Mouse (Mus musculus) forebrain, embryonic 12.5 days (tissue): Measurements from ENCODE around the gene Zfp113. TPM values are rescaled to one million over a fixed set of nuclear protein-coding genes. Genes with fewer than 3 reads are reported as not detected.

ENCODE experiments used
- ATAC-seq: fragments of 200-750 bp; cut with Nextera tagmentation; 2 replicates; pipeline ENCODE4 v1.8.0; 2017; ENCODE audit warnings: moderate TSS enrichment; ENCODE audit not compliant: low FRiP score
- H3K27ac ChIP-seq: fragments of 300-500 bp; sonication (generic); 2 replicates; pipeline ENCODE4 v1.5.1; 2016; ENCODE audit warnings: mild to moderate bottlenecking
- H3K27me3 ChIP-seq: fragments of 300-500 bp; sonication (generic); 2 replicates; pipeline ENCODE4 v1.6.1; 2016; ENCODE audit warnings: mild to moderate bottlenecking
- H3K36me3 ChIP-seq: fragments of 300-500 bp; sonication (generic); replicated peaks from 2 replicates; pipeline ENCODE4 v1.6.1; 2016; ENCODE audit warnings: mild to moderate bottlenecking
- H3K4me1 ChIP-seq: fragments of 300-500 bp; sonication (generic); 2 replicates; pipeline ENCODE4 v1.6.1; 2016
- H3K4me2 ChIP-seq: fragments of 300-500 bp; sonication (generic); 2 replicates; pipeline ENCODE4 v1.6.1; 2016; ENCODE audit warnings: mild to moderate bottlenecking, moderate library complexity
- H3K4me3 ChIP-seq: fragments of 300-500 bp; sonication (generic); replicated peaks from 2 replicates; pipeline ENCODE4 v1.5.1; 2016; ENCODE audit warnings: mild to moderate bottlenecking
- H3K9ac ChIP-seq: fragments of 300-500 bp; sonication (generic); 2 replicates; pipeline ENCODE4 v1.6.1; 2016; ENCODE audit warnings: mild to moderate bottlenecking
- H3K9me3 ChIP-seq: fragments of 300-500 bp; sonication (generic); 2 replicates; pipeline ENCODE4 v1.6.1; 2016
- whole genome bisulfite sequencing: fragments of 180-500 bp; shearing (Covaris S2); methylation state at CpG from one replicate; pipeline ENCODE4 v1.1.7; 2016; 5-methylcytosine and 5-hydroxymethylcytosine counted together
- polyA plus RNA-seq: library from polyadenylated mRNA; unstranded; fragments of >200 nt; fragmentation: Nextera tagmentation; extraction: Ambion mirVana; gene quantifications from 2 replicates; pipeline ENCODE4 v1.2.1, GENCODE M21; 2016

Zfp113 gene
- 43.9 and 44.1 TPM in 2 replicates for polyA plus RNA-seq

DNA sequence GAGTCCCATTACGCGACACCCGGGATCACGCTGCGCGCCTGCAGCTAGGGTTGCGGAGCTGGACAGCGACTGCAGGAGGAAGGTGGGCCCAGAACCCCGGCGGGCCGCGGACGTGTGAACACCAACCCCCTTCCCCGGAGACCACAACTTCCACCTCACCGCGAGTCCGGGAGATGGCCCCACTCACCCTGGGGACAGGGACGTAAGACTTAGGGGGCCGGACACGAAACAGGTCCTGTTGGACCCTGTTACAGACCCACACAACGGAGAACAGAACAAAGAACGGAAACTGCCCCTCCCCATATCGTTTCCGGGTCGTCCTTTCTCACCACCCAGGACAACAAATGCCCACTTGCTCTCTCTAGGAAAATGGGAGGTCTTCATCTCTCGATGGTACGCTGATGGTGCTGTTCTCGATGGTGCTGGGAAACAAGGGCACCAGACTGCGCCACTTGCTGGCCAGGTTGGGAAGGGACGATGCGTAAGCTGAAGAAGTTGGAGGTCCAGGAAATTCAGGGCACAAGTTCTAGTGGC lies at the start of gene Zfp113:
Zfp113 (minus strand) TSS at position 302 of the 534 bp plus-strand sequence.
- H3K4me1 ChIP-seq: peaks cover 14% of the 10 kb centered on the region
- ATAC-seq: peak; percentile 97
- peak within 1 kb of the TSS; percentile 77 for H3K4me2 ChIP-seq
- H3K4me3 ChIP-seq: peak within 1 kb of the TSS; percentile 82
- no peaks in the 10 kb centered on the region for H3K27me3 ChIP-seq
- H3K36me3 ChIP-seq: peaks cover 26% of the 10 kb centered on the region
- under 1% methylated on average over 31 of the region's 31 CpGs for WGBS
- H3K9ac ChIP-seq: peak within 1 kb of the TSS; percentile 93
- no peaks in the 10 kb centered on the region for H3K9me3 ChIP-seq
- H3K27ac ChIP-seq: peak within 1 kb of the TSS; percentile 96

DNA sequence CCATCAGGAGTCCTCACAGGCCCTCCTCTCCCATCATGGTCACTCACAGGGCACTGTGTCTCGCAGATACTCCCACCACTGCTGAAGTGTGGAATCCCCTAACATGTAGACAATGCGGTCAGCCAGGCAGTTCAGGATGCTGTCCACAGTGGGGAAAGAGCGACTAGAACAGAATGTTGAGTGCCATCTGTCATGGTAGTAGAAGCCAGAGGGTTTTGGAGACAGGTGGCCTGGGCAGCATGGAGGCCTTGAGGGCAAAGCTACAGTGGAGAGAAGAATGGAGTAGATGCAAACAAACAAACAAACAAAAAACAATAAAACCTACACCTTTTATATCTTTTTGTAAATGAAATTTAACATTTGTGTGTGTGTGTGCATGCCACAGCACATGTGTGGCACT lies 46.5 kb upstream of the Zfp113 start:
- Histone ChIP-seq H3K9ac (no peak overlapping the region), H3K4me2 (no peak overlapping the region), H3K9me3 (peaks cover 11% of the 10 kb centered on the region; the same call in 1 of the 2 replicates), H3K27ac (no peak overlapping the region), H3K27me3 (no peaks in the 10 kb centered on the region), H3K36me3 (no peaks in the 10 kb centered on the region), H3K4me3 (no peak overlapping the region), H3K4me1 (no peaks in the 10 kb centered on the region)
- no peak for ATAC-seq
- WGBS: 72% methylated on average over 3 of the region's 3 CpGs

DNA sequence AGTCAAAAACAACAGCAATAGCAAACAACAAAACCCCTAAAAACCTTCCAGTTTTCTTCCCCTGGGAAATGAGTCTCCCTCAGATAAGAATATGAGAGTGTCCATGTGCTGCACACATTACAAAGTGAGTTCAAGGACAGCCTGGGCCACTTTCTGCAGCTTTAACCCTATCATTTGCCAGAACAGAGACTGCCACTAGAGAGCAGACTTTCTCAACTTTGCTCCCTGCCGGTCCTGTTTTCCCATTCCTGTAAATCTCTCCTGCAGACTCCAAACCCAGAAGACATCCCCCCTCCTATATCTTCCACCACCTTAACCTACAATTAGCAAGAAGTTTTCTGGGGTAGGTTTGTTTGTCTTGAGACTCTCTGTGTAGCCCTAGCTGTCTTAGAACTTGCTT lies 44.0 kb upstream of the Zfp113 start:
- Histone ChIP-seq H3K9ac (no peak overlapping the region), H3K36me3 (no peaks in the 10 kb centered on the region), H3K27ac (no peak overlapping the region), H3K4me1 (peaks cover 10% of the 10 kb centered on the region), H3K9me3 (0 out of 2 replicates have a peak, but pooled peaks cover 5% of the 10 kb centered on the region), H3K27me3 (no peaks in the 10 kb centered on the region), H3K4me2 (no peak overlapping the region), H3K4me3 (no peak overlapping the region)
- WGBS: 10% methylated on average over 1 of the region's 1 CpGs
- ATAC-seq: no peak

DNA sequence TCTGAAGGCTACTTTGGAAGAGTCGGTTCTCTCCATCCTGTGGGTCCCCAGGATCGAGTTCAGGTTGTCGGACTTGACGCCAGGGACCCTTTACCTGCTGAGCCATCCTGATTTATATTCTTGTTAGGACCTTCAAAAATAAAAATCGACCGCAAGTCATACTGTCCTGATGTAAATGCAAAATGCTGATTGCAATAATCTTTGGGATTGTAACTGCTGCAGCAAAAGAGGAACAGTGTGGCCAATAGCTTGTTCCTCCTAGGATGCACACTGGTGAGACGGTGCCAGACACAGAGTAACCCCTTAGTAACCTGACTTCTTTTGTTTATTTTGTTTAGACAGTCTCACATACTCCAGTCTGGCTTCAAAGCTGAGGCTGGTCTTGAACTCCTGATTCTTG lies 39.9 kb upstream of the Zfp113 start:
- H3K36me3 ChIP-seq: peaks cover 29% of the 10 kb centered on the region
- H3K27ac ChIP-seq: no peak overlapping the region
- peaks cover 10% of the 10 kb centered on the region for H3K4me1 ChIP-seq
- no peaks in the 10 kb centered on the region for H3K27me3 ChIP-seq
- H3K9me3 ChIP-seq: no peaks in the 10 kb centered on the region
- WGBS: 80% methylated on average over 7 of the region's 7 CpGs
- peak overlapping the region; percentile 84 for H3K4me2 ChIP-seq
- H3K4me3 ChIP-seq: peak overlapping the region; percentile 72; the same call in 1 of the 2 replicates
- ATAC-seq: no peak
- H3K9ac ChIP-seq: peak overlapping the region; percentile 90; the same call in 1 of the 2 replicates

GRCm38 (mm10) chr5:138194755-138195345 lies 39.3 kb upstream of the Zfp113 start:
- Histone ChIP-seq H3K9me3 (no peaks in the 10 kb centered on the region), H3K27me3 (no peaks in the 10 kb centered on the region), H3K36me3 (peaks cover 34% of the 10 kb centered on the region), H3K4me2 (peak overlapping the region; percentile 84), H3K4me1 (peaks cover 10% of the 10 kb centered on the region), H3K27ac (peak overlapping the region; percentile 84), H3K4me3 (peak overlapping the region; percentile 72), H3K9ac (peak overlapping the region; percentile 90)
- ATAC-seq: peak; percentile 49
- WGBS: 4% methylated on average over 29 of the region's 29 CpGs

DNA sequence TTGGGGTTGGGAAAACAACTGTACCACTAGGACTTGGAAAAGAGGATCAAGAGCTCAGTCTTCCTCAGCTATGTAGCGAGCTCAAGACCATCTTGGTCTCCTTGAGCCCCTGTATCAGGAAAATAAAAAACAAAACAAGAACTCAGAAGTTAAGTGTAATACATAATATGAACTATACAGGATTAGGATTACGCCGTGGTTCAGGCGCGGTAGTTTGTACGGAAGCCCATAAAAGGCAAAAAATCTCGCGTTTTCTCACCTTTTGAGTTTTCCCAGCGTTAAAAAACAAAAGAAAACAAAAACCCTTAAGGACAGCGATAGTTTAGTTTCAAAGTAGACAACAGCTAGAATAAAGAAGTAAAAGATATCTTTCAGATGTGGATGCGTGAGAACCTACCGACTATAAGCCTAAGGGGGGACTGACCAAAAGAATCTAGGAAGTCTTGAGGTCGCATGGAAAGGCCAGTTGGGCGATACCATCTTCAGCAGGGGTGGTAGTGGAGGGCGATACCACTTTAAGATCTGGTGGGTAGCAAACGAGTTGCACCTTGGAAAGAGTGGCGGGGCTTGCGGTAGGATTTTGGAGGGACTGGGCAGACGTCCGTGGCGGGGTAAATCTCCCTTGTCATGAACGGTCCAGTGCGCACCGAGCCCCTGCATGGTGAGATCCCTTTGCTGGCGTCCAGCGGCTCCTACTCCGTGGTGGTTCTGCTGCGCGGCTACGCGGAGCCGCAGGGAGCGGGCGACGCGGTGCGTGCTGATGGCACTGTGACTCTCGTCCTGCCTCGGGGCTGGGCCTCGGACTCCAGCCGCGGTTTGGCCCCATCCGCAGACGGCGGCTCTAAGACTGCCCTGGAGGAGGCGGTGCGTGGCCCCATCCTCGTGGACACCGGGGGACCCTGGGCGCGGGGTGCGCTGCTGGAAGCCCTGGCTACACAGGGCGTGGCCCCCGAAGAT lies 38.5 kb upstream of the Zfp113 start, which contains the start of gene Mblac1:
Mblac1 (plus strand) TSS at position 544 of the 957 bp plus-strand sequence.
- H3K4me3 ChIP-seq: peak within 1 kb of the TSS; percentile 72
- WGBS: 9% methylated on average over 54 of the region's 54 CpGs
- H3K4me2 ChIP-seq: peak within 1 kb of the TSS; percentile 84
- no peaks in the 10 kb centered on the region for H3K27me3 ChIP-seq
- peaks cover 10% of the 10 kb centered on the region for H3K4me1 ChIP-seq
- peak within 1 kb of the TSS; percentile 90 for H3K9ac ChIP-seq
- peak; percentile 87 for ATAC-seq
- peak within 1 kb of the TSS; percentile 84 for H3K27ac ChIP-seq
- H3K36me3 ChIP-seq: peaks cover 37% of the 10 kb centered on the region
- no peaks in the 10 kb centered on the region for H3K9me3 ChIP-seq

DNA sequence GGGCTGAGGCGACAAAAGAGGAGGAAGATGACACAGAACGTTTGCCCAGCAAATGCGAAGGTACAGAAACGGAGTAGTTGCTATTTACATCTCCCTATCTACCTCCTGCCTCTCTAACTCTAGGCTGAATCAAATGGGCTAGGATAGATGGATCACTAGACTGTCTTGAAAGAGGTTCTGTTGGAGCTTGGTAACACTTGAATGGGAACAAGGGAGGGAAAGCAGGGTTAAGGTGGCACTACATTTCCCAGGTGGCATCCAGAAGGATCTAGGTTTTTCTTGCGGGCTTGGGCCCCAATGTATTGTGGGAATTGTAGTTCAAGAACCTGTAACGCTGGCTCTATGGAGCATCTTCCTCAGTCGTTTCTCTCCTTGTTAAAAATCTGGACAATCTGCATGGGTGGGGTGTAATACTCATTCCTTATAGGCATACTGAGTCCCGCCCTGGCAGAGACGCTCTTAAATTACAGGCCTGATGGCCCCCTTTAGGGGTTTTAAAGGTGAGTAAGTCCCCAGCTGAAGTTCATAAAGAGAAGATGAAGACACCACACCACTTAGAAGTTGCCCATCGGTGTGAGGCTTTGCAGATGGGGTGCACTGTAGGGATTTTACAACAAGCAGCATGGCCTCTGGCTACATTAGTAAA lies 32.2 kb upstream of the Zfp113 start:
- Histone ChIP-seq H3K4me3 (peak overlapping the region; percentile 56), H3K4me1 (peaks cover 19% of the 10 kb centered on the region), H3K9ac (peak overlapping the region; percentile 66), H3K9me3 (no peaks in the 10 kb centered on the region), H3K4me2 (peak overlapping the region; percentile 80), H3K27ac (peak overlapping the region; percentile 43; the same call in 1 of the 2 replicates), H3K27me3 (no peaks in the 10 kb centered on the region), H3K36me3 (peaks cover 49% of the 10 kb centered on the region)
- peak; percentile 88 for ATAC-seq
- under 1% methylated on average over 10 of the region's 10 CpGs for WGBS

DNA sequence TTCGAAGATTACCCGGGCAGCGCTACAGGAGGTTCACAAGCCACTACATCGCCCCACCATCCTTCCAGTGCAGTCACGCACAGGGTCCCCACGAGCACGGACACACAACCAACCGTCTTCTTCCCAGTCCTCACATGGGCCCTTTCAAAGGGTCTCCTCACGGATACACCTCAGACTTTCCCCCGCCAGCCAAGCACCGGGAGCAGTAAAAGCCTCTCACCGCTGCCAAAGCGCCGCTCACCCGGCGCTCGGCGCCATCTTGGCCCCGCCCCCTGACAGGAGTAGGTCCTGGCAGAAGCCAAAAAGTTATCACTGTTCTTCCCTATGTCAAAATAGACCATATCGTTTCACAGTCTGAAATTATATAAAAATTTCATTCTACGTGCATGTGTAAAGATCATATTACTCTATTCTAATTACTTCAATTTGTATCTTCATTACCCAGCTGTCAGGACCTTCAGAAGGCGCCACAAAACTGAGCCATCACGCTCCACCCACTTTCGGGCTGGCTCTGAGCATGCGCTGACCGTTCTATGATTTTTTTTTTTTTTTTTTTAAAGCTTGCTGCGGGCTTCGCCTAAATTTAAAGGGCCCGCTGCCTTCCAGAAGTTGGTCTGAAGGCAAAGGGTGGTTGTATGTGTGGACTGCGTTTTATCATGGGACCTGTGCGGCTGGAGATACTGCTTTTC lies 31.6 kb upstream of the Zfp113 start, which contains the start of the genes Taf6 and Cnpy4:
Taf6 (minus strand) TSS at position 502 of the 689 bp plus-strand sequence.
Cnpy4 (plus strand) TSS at position 536 of the 689 bp plus-strand sequence.
- H3K9me3 ChIP-seq: no peaks in the 10 kb centered on the region
- peak; percentile 86 for ATAC-seq
- H3K4me3 ChIP-seq: peak within 1 kb of the TSS; percentile 56
- H3K36me3 ChIP-seq: peaks cover 49% of the 10 kb centered on the region
- H3K27me3 ChIP-seq: no peaks in the 10 kb centered on the region
- under 1% methylated on average over 31 of the region's 31 CpGs for WGBS
- H3K27ac ChIP-seq: peak within 1 kb of the TSS; percentile 47; the same call in 1 of the 2 replicates
- H3K4me2 ChIP-seq: peak within 1 kb of the TSS; percentile 80
- peaks cover 19% of the 10 kb centered on the region for H3K4me1 ChIP-seq
- H3K9ac ChIP-seq: peak within 1 kb of the TSS; percentile 67

GRCm38 (mm10) chr5:138173217-138173616 lies 17.7 kb upstream of the Zfp113 start:
- Histone ChIP-seq H3K27me3 (no peaks in the 10 kb centered on the region), H3K4me1 (peaks cover 32% of the 10 kb centered on the region), H3K36me3 (peaks cover 61% of the 10 kb centered on the region), H3K4me2 (peak overlapping the region; percentile 87; the same call in 1 of the 2 replicates), H3K9me3 (no peaks in the 10 kb centered on the region), H3K27ac (no peak overlapping the region), H3K4me3 (peak overlapping the region; percentile 78), H3K9ac (no peak overlapping the region)
- 81% methylated on average over 3 of the region's 3 CpGs for WGBS
- no peak for ATAC-seq

GRCm38 (mm10) chr5:138171695-138172491 lies 16.3 kb upstream of the Zfp113 start, which contains the start of the genes Ap4m1 and Mcm7:
Gene Ap4m1 (plus strand): TSS chr5:138172002.
Gene Mcm7 (minus strand): TSS chr5:138172422.
- Histone ChIP-seq H3K27me3 (no peaks in the 10 kb centered on the region), H3K4me2 (peak within 1 kb of the TSS; percentile 87), H3K4me1 (peaks cover 32% of the 10 kb centered on the region), H3K9me3 (no peaks in the 10 kb centered on the region), H3K27ac (peak within 1 kb of the TSS; percentile 95), H3K4me3 (peak within 1 kb of the TSS; percentile 78), H3K9ac (peak within 1 kb of the TSS; percentile 76), H3K36me3 (peaks cover 61% of the 10 kb centered on the region)
- ATAC-seq: peak; percentile 93
- under 1% methylated on average over 54 of the region's 54 CpGs for WGBS
